Mouse (Mus musculus) spleen, postnatal 4 days (tissue): ENCODE measurements around the gene Rps19bp1.
A peak's percentile ranks its signal among the peaks of the same experiment; 100 is the strongest.

Experiments used
- DNase-seq, 2 experiments: peaks; one replicate each; pipeline ENCODE4 v3.0.0; 2022; ENCODE audit warnings: low spot score in 2 of 2

Rps19bp1 gene

DNA sequence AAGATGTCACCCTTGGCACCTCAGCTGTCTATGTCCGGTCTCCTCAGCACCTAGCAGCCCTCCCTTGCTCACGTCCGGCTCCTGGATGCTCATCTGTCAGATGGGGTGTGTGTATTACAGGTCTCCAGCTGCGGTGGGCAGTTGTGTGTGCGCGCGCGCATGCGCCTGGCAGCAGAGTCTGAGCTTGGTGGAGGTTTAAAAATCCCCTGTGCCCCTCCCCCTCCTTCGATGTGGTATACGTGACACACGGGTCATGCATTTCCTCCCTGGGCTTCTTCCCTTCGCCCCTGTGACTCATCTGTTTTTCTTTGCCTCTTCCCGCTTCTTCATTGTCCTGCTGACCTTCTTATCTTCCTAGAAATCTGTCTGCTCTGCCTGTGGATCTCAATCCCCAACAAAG is 44.9 kb downstream of the Rps19bp1 start:
- DNase-seq: peak in 1 of 2 experiments; percentile 18

DNA sequence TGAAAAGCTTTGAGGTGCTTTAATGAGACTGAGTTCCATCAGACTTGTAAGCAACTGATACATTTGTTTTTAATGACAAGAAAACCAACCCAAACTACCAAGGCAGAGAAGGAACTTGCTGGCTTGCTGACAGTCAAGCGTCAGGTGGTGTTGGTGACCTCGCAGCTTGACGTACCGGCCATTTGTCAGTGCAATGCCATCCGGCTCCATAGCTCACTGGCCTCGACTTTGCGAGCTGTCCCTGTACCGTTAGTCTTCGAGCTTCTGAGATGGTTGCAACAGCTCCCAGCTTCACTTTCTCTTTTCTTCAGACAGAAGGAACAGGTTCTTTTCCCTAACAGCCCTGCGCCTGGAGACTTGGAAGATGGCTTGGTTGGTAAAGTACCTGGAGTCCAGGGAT is 46.6 kb downstream of the Rps19bp1 start:
- no peak for DNase-seq

GRCm38 (mm10) chr15:80216480-80216820 is 47.7 kb downstream of the Rps19bp1 start:
- DNase-seq: no peak

- DNase-seq: no peak
Measured at GRCm38 (mm10) chr15:80215716-80216479, 48.2 kb downstream of the Rps19bp1 start.

GRCm38 (mm10) chr15:80213688-80214087 is 50.4 kb downstream of the Rps19bp1 start:
- no peak for DNase-seq
